Mouse (Mus musculus) heart, embryonic 10.5 days (tissue): Measurements from ENCODE around the gene Bcat1. TPM values are rescaled to one million over a fixed set of nuclear protein-coding genes. Genes with fewer than 3 reads are reported as not detected.

Source experiments
- DNase-seq: peaks from one replicate; pipeline ENCODE4 v3.0.0-alpha.2; 2017; ENCODE audit warnings: low spot score
- H3K27ac ChIP-seq: fragments of 300-500 bp; sonication (generic); 2 replicates; pipeline ENCODE4 v1.5.1; 2016; ENCODE audit warnings: mild to moderate bottlenecking
- H3K27me3 ChIP-seq: fragments of 300-500 bp; sonication (generic); 2 replicates; pipeline ENCODE4 v1.6.1; 2016; ENCODE audit warnings: mild to moderate bottlenecking; ENCODE audit not compliant: poor library complexity, insufficient read depth, severe bottlenecking
- H3K36me3 ChIP-seq: fragments of 300-500 bp; sonication (generic); 2 replicates; pipeline ENCODE4 v1.6.1; 2016; ENCODE audit warnings: mild to moderate bottlenecking, moderate library complexity
- H3K4me1 ChIP-seq: fragments of 300-500 bp; sonication (generic); 2 replicates; pipeline ENCODE4 v1.6.1; 2016; ENCODE audit warnings: mild to moderate bottlenecking
- H3K4me3 ChIP-seq: fragments of 300-500 bp; sonication (generic); 2 replicates; pipeline ENCODE4 v1.5.1; 2016; ENCODE audit warnings: mild to moderate bottlenecking, moderate library complexity
- H3K9me3 ChIP-seq: fragments of 300-500 bp; sonication (generic); 2 replicates; pipeline ENCODE4 v1.6.1; 2016; ENCODE audit warnings: mild to moderate bottlenecking, moderate library complexity
- WGBS: fragments of 180-500 bp; shearing (Covaris S2); methylation state at CpG from one replicate; pipeline ENCODE4 v1.1.7; 2016; 5-methylcytosine and 5-hydroxymethylcytosine counted together
- polyA plus RNA-seq: library from polyadenylated mRNA; unstranded; fragments of >200 nt; fragmentation: Nextera tagmentation; extraction: Ambion mirVana; gene quantifications from 2 replicates; pipeline ENCODE4 v1.2.1, GENCODE M21; 2016

Gene Bcat1
- polyA plus RNA-seq, 1 experiment from 2014 or later = 49.6 TPM

DNA sequence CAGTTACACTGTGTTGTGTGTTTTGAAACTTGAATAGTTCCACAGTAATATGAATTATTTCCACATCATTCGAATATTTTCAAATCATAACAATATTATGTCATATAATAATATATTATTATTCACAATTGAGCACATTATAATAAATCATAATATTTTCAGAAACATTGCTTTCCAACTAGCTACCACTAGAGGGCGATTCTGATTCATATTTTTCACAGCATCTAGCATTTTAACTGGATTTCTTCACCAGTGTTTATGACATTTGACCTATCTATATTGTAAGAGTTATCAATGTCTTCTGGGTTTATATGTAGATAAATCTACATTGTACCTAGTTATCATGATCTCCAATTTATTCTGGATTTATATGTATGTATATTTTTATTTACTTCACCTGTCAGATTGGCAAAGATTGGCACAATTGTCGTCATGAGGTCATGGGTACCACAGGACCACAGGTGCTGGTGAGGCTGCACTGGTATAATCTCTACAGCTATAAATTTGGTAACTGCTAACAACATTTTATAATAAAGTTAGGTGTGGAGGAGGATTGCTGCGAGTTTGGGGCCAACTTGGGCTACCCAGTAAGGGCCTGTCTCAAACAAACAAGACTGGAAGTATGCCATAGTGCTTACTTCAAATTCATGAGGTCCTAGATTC lies 12.6 kb upstream of the Bcat1 start:
- H3K27me3 ChIP-seq = 0 out of 2 replicates have a peak, but pooled peaks cover 4% of the 10 kb centered on the region

DNA sequence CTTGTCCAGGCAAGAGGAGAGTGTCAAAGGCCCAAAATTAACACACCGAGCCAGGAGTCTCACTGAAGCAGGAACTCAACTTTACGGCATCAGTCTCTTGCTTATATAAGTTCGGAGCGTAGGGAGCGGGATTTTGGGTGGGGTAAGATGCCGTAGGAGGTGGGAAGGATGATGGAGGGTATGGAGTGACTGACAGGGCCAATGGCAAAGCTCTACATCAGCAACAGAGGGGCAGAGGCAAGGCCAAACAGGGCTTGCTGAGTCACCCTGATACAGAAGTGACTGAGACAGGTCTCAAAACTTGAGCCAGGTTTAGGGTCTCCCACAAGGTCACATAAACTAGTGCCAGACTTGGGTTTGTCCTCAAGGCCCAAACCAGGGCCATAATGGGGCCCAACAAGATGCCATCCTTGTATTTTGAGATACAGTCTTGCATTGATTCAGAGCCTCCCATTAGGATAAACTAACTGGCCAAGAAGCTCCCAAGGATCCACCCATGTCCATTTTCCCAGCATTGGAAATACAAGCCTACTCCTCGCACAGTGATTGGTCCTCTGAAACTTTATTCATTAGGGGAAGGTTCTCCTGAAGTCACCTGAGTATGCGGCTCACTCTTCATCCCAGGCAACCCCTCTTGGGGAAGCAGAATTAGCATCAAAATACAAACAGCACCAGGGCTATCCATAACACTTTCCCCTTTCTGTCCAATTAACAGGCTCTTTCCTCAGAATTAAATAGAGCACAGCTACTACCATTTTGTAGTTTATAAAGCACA lies 8.5 kb upstream of the Bcat1 start:
- WGBS = 86% methylated on average over 8 of the region's 8 CpGs
- no peaks in the 10 kb centered on the region for H3K9me3 ChIP-seq

More for the DNA sequence above, 12.6 kb upstream of the Bcat1 start:
- Histone ChIP-seq H3K36me3 (no peaks in the 10 kb centered on the region), H3K4me3 (no peak overlapping the region), H3K27ac (no peak overlapping the region), H3K9me3 (no peaks in the 10 kb centered on the region), H3K4me1 (peaks cover 8% of the 10 kb centered on the region)
- WGBS = 56% methylated on average over 4 of the region's 4 CpGs
- no peak for DNase-seq

DNA sequence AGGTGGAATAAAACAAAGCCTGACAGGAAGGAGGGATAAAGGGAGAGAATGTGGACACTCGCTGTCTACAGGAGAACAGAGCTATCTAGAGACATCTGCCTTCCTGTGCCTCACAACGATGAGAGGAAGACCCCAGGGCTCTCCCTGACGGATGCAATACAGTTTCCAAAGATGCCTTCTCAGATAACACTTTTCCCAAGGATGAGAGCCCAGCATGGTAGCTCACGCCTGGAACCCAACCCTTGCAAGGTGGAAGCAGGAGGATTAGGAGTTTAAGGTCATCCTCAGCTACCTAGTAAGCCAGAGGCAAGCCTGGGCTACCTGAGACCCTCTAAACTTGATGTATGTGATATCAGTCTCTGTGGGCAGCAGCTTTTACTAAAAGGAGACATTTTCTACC lies 5.7 kb upstream of the Bcat1 start:
- Histone ChIP-seq H3K27me3 (peaks cover 10% of the 10 kb centered on the region; the same call in 1 of the 2 replicates), H3K4me1 (no peaks in the 10 kb centered on the region), H3K9me3 (no peaks in the 10 kb centered on the region), H3K36me3 (no peaks in the 10 kb centered on the region), H3K27ac (no peak overlapping the region), H3K4me3 (no peak overlapping the region)
- DNase-seq = peak; percentile 27
- 55% methylated on average over 4 of the region's 4 CpGs for WGBS

More for the DNA sequence above, 8.5 kb upstream of the Bcat1 start:
- DNase-seq = no peak
- no peak overlapping the region for H3K4me3 ChIP-seq
- peaks cover 4% of the 10 kb centered on the region for H3K4me1 ChIP-seq
- H3K36me3 ChIP-seq = no peaks in the 10 kb centered on the region
- no peaks in the 10 kb centered on the region for H3K27me3 ChIP-seq
- no peak overlapping the region for H3K27ac ChIP-seq

DNA sequence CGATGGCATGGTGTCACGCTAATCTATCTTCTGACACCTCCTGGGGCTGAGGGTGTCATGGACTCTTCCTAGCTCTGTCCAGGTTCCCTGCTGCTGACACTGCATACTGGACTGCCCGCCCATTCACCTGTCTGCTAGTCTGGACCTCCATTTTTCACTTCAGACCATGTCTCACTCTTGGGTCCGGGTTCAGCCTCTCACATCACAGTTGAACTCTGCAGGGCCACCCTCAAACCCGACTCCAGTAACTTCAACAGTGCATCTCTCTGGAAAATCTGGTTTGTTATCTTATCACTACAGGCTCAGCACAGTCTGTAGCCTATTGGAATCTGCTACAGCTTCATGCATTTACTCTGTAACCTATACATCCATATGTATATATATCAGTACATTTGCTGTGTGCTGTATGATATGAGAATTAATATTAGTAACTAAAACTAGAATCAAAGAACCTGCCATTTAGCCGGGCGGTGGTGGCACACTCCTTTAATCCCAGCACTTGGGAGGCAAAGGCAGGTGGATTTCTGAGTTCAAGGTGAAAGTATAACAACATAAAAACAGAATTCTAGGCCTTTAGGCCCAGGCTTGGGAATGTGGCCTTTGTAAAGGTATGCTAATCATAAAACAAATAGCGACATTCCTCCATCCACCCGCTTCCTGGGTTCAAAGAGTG lies 3.2 kb upstream of the Bcat1 start:
- peak; percentile 35 for DNase-seq
- Histone ChIP-seq H3K27me3 (peaks cover 23% of the 10 kb centered on the region; the same call in 1 of the 2 replicates), H3K27ac (no peak overlapping the region), H3K4me3 (no peak overlapping the region), H3K36me3 (no peaks in the 10 kb centered on the region), H3K4me1 (peaks cover 7% of the 10 kb centered on the region), H3K9me3 (no peaks in the 10 kb centered on the region)
- 62% methylated on average over 9 of the region's 9 CpGs for whole genome bisulfite sequencing

DNA sequence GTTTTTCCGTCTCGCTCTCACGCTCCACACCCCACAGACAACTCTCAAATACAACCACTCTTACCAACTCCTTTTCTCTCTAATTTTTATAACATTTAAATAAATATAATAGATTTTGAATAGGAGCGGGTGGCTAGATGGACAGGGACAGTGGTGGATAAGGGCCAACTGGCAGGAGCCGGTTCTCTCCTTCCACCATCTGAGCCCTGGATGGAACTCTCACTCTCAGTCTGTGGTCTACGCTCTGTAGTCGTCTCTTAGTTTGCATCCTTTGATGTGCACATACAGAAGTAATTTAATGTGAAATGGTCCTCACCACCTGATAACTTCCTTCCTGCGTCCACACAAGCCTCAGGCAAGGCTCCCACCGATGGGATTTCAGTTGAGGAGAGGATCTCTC lies 302 bp upstream of the Bcat1 start:
- Histone ChIP-seq H3K36me3 (no peaks in the 10 kb centered on the region), H3K4me3 (peak overlapping the region; percentile 68), H3K27me3 (peaks cover 31% of the 10 kb centered on the region), H3K27ac (peak overlapping the region; percentile 85), H3K9me3 (no peaks in the 10 kb centered on the region), H3K4me1 (peaks cover 7% of the 10 kb centered on the region)
- DNase-seq = peak; percentile 17
- 14% methylated on average over 9 of the region's 9 CpGs for WGBS

DNA sequence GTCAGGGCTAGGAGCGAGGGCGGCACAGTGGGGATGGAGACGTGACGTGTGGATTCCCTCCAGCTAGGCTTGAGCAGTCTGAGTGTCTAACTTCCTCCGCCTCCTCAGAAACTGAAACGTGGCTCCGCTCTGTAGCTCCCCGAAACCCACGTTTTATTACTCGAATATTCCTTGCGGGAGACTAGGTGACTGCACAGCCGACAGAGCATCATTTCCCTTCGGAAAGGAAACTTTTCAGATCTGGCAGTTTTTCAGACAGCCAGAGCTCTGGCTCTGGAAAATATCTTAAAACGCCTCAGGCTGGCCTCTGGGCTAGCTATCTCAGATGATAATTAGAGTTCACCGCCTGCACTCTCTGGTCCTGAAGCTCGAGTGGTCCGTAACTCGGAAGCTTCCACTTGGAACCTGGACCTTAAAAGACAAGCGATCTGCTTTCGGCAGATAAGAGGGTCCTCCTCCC lies 866 bp downstream of the Bcat1 start:
- peak; percentile 71 for DNase-seq
- Histone ChIP-seq H3K4me3 (peak overlapping the region; percentile 68), H3K9me3 (no peaks in the 10 kb centered on the region), H3K36me3 (no peaks in the 10 kb centered on the region), H3K27me3 (peaks cover 31% of the 10 kb centered on the region), H3K4me1 (peaks cover 7% of the 10 kb centered on the region), H3K27ac (peak overlapping the region; percentile 85)
- WGBS = under 1% methylated on average over 20 of the region's 20 CpGs

DNA sequence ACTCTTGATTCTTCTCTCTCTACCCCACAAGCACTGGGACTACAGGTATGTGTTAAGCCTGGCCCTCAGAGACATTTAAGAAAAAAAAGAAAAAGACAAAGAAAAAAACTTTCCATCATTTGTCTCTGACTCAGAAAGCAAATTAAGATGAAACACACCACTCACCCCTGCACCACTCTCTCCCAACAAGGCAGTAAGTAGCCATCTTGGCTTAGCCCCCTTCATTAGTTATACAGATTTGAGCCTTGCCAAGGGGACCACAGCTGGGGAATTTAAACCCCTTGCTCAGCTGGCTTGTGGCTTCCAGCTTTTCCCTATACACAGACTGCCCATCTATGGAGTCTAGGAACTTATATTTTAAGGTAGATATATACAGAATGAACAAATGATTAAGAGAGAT lies 1.5 kb downstream of the Bcat1 start:
- DNase-seq = peak; percentile 47
- 0 out of 2 replicates have a peak overlapping the region, but pooled peaks have one; percentile 68 for H3K4me3 ChIP-seq
- H3K9me3 ChIP-seq = no peaks in the 10 kb centered on the region
- no peaks in the 10 kb centered on the region for H3K36me3 ChIP-seq
- no peak overlapping the region for H3K27ac ChIP-seq
- peaks cover 31% of the 10 kb centered on the region for H3K27me3 ChIP-seq
- peaks cover 7% of the 10 kb centered on the region for H3K4me1 ChIP-seq

DNA sequence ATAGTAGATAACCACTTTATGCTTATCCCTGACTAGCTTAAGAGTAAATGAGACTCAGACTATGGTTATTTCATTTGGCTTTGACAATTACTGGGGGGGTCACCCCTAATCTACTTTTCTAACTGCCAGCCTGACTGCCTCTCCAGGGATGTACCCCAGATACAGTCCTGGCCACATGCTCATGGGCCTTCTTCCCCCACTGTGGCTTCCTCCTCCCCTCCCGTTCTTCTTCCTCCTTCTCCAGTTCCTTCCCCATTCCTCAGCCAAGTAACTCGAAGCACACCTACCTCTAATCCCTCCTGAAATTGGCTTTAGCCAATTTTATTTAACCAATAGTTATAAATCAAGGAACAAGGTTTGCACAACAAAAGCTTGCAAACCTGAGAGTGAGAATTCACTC lies 6.1 kb downstream of the Bcat1 start:
- 81% methylated on average over 2 of the region's 2 CpGs for WGBS
- peaks cover 8% of the 10 kb centered on the region for H3K27me3 ChIP-seq
- H3K36me3 ChIP-seq = no peaks in the 10 kb centered on the region
- peaks cover 14% of the 10 kb centered on the region; the same call in 1 of the 2 replicates for H3K4me1 ChIP-seq
- H3K9me3 ChIP-seq = no peaks in the 10 kb centered on the region
- DNase-seq = no peak
- no peak overlapping the region for H3K27ac ChIP-seq
- H3K4me3 ChIP-seq = no peak overlapping the region

DNA sequence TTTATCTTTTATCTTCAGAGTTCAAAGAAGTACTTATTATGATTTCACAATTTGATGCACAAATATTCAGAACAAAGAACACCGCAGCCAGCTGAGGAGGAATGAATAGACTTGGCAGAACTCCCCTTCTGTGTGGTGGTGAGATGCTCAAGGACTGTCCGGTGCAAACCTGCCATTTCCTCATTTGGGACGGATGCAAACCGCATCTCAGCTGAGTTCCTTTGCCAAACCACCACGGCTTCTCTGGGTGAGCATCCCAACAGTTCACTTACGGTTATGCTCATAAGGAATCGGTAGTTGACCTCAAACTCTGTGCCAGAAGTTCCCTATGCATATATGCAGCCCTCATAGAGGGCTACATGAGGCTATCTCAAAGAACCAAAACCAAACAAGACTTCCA lies 6.6 kb downstream of the Bcat1 start:
- Histone ChIP-seq H3K4me1 (peaks cover 14% of the 10 kb centered on the region; the same call in 1 of the 2 replicates), H3K36me3 (no peaks in the 10 kb centered on the region), H3K4me3 (no peak overlapping the region), H3K27me3 (peaks cover 8% of the 10 kb centered on the region), H3K27ac (no peak overlapping the region), H3K9me3 (no peaks in the 10 kb centered on the region)
- 92% methylated on average over 7 of the region's 7 CpGs for WGBS
- peak; percentile 51 for DNase-seq

DNA sequence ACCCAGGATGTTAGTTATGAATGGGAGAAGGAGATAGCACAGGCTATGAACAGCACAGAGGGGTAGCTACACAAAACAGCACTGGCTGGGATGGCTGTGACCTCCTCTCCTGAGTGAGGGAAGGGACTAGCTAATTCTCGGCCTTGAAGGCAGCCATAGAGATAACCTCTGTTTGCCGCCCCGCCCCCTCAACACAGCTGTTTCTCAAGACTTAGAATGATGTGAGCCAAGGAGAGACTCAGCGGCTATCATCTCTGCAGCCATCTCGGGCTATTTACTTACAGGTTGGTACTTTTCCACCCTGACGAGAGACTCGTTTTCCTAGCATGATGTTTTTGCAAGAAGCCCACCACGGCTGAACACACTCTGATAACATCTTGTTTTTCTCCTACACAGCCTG lies 8.3 kb downstream of the Bcat1 start:
- Histone ChIP-seq H3K27ac (no peak overlapping the region), H3K4me1 (peaks cover 21% of the 10 kb centered on the region), H3K27me3 (no peaks in the 10 kb centered on the region), H3K36me3 (no peaks in the 10 kb centered on the region), H3K9me3 (no peaks in the 10 kb centered on the region), H3K4me3 (no peak overlapping the region)
- WGBS = 43% methylated on average over 8 of the region's 8 CpGs
- DNase-seq = peak; percentile 56

DNA sequence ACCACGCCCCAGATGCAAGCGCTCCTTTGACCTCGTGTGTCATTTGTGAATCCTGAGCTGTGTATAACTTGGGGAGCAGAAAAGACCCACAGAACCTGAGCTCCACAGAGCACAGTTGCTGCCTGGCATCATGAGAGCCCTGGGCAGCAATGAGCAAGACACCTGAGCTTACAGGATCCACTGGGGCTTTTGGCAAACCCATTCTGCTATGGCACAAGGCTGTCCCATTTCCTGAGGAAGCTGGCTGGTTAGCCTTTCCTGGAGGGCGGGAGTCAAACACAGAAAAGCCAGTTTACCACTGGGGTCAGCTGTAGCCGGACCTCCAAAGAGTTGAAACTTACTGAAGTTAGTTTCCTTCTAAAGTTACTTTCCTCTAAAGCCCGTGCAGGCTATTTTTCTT lies 9.6 kb downstream of the Bcat1 start:
- no peaks in the 10 kb centered on the region for H3K36me3 ChIP-seq
- no peaks in the 10 kb centered on the region for H3K9me3 ChIP-seq
- H3K27ac ChIP-seq = no peak overlapping the region
- no peaks in the 10 kb centered on the region for H3K27me3 ChIP-seq
- no peak overlapping the region for H3K4me3 ChIP-seq
- DNase-seq = peak; percentile 39
- H3K4me1 ChIP-seq = peaks cover 23% of the 10 kb centered on the region
- 72% methylated on average over 6 of the region's 6 CpGs for WGBS

DNA sequence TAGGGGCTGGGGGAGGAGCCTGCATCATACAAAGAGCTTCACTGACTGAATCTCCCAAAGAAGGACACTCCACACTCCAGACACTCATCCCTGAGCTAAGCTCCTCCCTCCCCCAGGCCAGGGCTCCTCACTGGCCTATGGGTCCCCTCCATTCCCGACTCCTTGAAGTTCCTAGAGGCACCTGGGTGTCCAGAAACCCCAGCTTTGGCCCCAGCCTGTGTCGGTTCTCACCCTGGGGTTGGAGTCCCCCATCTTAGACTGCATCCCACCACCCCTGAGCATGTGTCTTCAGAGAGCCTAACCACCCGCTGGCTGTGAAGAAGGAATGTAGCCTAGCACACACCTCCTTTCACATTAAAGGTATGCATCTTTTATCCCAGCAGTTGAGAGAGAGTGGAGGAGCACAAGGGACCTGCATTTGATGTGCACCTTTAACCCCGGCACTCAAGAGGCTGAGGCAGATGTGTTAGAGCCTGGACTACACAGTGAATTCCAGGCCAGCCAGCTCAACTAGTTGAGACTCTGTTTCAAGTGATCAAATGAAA lies 10.6 kb downstream of the Bcat1 start:
- WGBS = 61% methylated on average over 4 of the region's 4 CpGs
- no peaks in the 10 kb centered on the region for H3K36me3 ChIP-seq
- no peak overlapping the region for H3K4me3 ChIP-seq
- peak; percentile 72 for DNase-seq
- no peaks in the 10 kb centered on the region for H3K9me3 ChIP-seq
- no peak overlapping the region for H3K27ac ChIP-seq
- peaks cover 23% of the 10 kb centered on the region for H3K4me1 ChIP-seq
- no peaks in the 10 kb centered on the region for H3K27me3 ChIP-seq

DNA sequence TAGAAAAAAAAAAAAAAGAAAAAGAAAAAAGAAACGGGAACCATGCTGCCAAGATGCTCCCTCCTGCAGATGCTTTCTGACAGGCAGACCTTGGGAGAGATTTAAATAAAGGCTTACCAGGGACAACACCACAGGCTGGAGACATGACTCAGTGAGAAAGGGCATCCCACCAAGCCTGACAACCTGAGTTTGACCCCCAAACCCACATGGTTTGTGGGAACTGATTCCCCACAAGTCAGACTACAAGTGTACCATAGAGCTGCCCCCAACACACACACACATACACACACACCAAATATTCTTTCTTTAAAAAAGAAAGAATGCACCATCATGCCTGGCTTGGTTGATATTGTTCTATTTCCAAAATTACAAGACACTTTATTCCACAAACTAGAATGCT lies 11.9 kb downstream of the Bcat1 start:
- Histone ChIP-seq H3K36me3 (no peaks in the 10 kb centered on the region), H3K27me3 (no peaks in the 10 kb centered on the region), H3K4me3 (no peak overlapping the region), H3K27ac (no peak overlapping the region), H3K9me3 (no peaks in the 10 kb centered on the region), H3K4me1 (peaks cover 23% of the 10 kb centered on the region)
- DNase-seq = peak; percentile 51
- WGBS = 55% methylated on average over 1 of the region's 1 CpGs
